ENCODE assay signal across 8 mouse cellular contexts in genomic region chr6:138163920-138164319, GRCm38 (mm10). TPM values are rescaled to one million over a fixed set of nuclear protein-coding genes. Genes with fewer than 3 reads are reported as not detected.
A peak's percentile ranks its signal among the peaks of the same experiment; 100 is the strongest.
DNase-seq lines count a peak whose midpoint lies in the region; ATAC-seq and TF ChIP-seq lines count a peak whose summit lies in the region.
"Had no signal": no experiment of that assay in that cellular context is flagged by ENCODE, and none has a peak within 500 bp of the region (broad histone marks: within the 10 kb centered on the region; RNA-seq: fewer than 3 reads in every experiment).

No protein-coding gene starts in this region.

- no peaks in the 10 kb centered on the region for H3K4me1 ChIP-seq in kidney, embryonic 14.5 days (ENCODE audit: control insufficient read depth, insufficient read depth, low read length)
- no peaks in the 10 kb centered on the region for H3K4me1 ChIP-seq in kidney, embryonic 15.5 days
- H3K4me1 ChIP-seq in E14TG2a.4 (replicated peaks; ENCODE audit: low read depth, low read length) = no peaks in the 10 kb centered on the region
- H3K4me1 ChIP-seq in midbrain, embryonic 12.5 days = no peaks in the 10 kb centered on the region

- no peak overlapping the region for H3K4me2 ChIP-seq in kidney, embryonic 14.5 days (replicated peaks; ENCODE audit: low read depth, low read length)
- no peak overlapping the region for H3K4me2 ChIP-seq in kidney, embryonic 15.5 days
- H3K4me2 ChIP-seq in midbrain, embryonic 12.5 days (replicated peaks) = no peak overlapping the region

- no peaks in the 10 kb centered on the region for H3K9me3 ChIP-seq in kidney, embryonic 14.5 days (ENCODE audit: control insufficient read depth, low read length)
- H3K9me3 ChIP-seq in kidney, embryonic 15.5 days (replicated peaks) = no peaks in the 10 kb centered on the region
- peaks cover 10% of the 10 kb centered on the region for H3K9me3 ChIP-seq in E14TG2a.4 (ENCODE audit: low read length)
- H3K9me3 ChIP-seq in midbrain, embryonic 12.5 days = no peaks in the 10 kb centered on the region

- H3K4me3 ChIP-seq in kidney, embryonic 14.5 days (ENCODE audit: low read length) = no peak overlapping the region
- H3K4me3 ChIP-seq in kidney, embryonic 15.5 days (replicated peaks) = no peak overlapping the region
- no peak overlapping the region for H3K4me3 ChIP-seq in E14TG2a.4 (replicated peaks; ENCODE audit: low read length)
- no peak overlapping the region for H3K4me3 ChIP-seq in midbrain, embryonic 12.5 days
- H3K4me3 ChIP-seq: myocyte had no signal

- no peaks in the 10 kb centered on the region for H3K36me3 ChIP-seq in kidney, embryonic 14.5 days (ENCODE audit: control insufficient read depth, insufficient read depth, low read length)
- H3K36me3 ChIP-seq in kidney, embryonic 15.5 days = no peaks in the 10 kb centered on the region
- no peaks in the 10 kb centered on the region for H3K36me3 ChIP-seq in E14TG2a.4 (ENCODE audit: insufficient read depth, low read length)
- no peaks in the 10 kb centered on the region for H3K36me3 ChIP-seq in midbrain, embryonic 12.5 days

- no peaks in the 10 kb centered on the region for H3K27me3 ChIP-seq in kidney, embryonic 14.5 days (ENCODE audit: control insufficient read depth, insufficient read depth, low read length)
- H3K27me3 ChIP-seq in kidney, embryonic 15.5 days = no peaks in the 10 kb centered on the region
- no peaks in the 10 kb centered on the region for H3K27me3 ChIP-seq in E14TG2a.4 (ENCODE audit: insufficient read depth, low read length)
- no peaks in the 10 kb centered on the region for H3K27me3 ChIP-seq in midbrain, embryonic 12.5 days

- 84% methylated on average over 7 of the region's 7 CpGs for WGBS in kidney, embryonic 14.5 days
- 79% methylated on average over 7 of the region's 7 CpGs for WGBS in kidney, embryonic 15.5 days
- WGBS in midbrain, embryonic 12.5 days = 82% methylated on average over 7 of the region's 7 CpGs

- ATAC-seq in kidney, embryonic 14.5 days (ENCODE audit: low FRiP score, low TSS enrichment) = peak; percentile 60; the same call in 1 of the 2 replicates
- ATAC-seq in kidney, embryonic 15.5 days (replicated peaks; ENCODE audit: low FRiP score) = no peak
- peak; percentile 65 for ATAC-seq in midbrain, embryonic 12.5 days (ENCODE audit: low FRiP score, low read depth)

- no peak overlapping the region for H3K27ac ChIP-seq in kidney, embryonic 14.5 days (ENCODE audit: low read depth, low read length)
- H3K27ac ChIP-seq in kidney, embryonic 15.5 days = no peak overlapping the region
- H3K27ac ChIP-seq in midbrain, embryonic 12.5 days (replicated peaks) = no peak overlapping the region

- TF ChIP-seq CTCF in E14TG2a.4 (conservative IDR thresholded peaks at IDR 0.05; ENCODE audit: low read length) = peak; percentile 35

- no peak overlapping the region for H3K9ac ChIP-seq in kidney, embryonic 14.5 days (ENCODE audit: low read depth, low read length)
- H3K9ac ChIP-seq in kidney, embryonic 15.5 days = no peak overlapping the region
- no peak overlapping the region for H3K9ac ChIP-seq in midbrain, embryonic 12.5 days (replicated peaks)

- peak; percentile 74 for DNase-seq in 3T3-L1 (ENCODE audit: low read depth, low spot score)
- DNase-seq in forelimb bud, embryonic 11.5 days (ENCODE audit: low read depth, low spot score) = peak; percentile 46
- DNase-seq in c-Kit-positive CD71-positive TER-119-positive erythroid progenitor cells, embryonic 14.5 days (ENCODE audit: low spot score) = no peak

RNA-seq across cellular contexts. Expression of gene Mgst1, which starts 23.8 kb away (rescaled TPM):
- 238 and 306 TPM in 2 replicates for polyA plus RNA-seq in kidney, embryonic 14.5 days (2014; fragmentation: Nextera tagmentation; extraction: Ambion mirVana)
- 221 and 251 TPM in 2 replicates for polyA plus RNA-seq in kidney, embryonic 15.5 days (2015; fragmentation: Nextera tagmentation; extraction: Ambion mirVana)
- polyA plus RNA-seq in midbrain, embryonic 12.5 days (2016; fragmentation: Nextera tagmentation; extraction: Ambion mirVana) = 49.2 and 51.9 TPM in 2 replicates
